Comparison of ENCODE assay signal across 24 mouse cellular contexts in genomic region chr17:88481062-88481461, GRCm38 (mm10).
"Had no signal": no experiment of that assay in that cellular context is flagged by ENCODE, and none has a peak within 500 bp of the region (broad histone marks: within the 10 kb centered on the region; RNA-seq: fewer than 3 reads in every experiment).

No protein-coding gene starts in this region.

- H3K4me1 ChIP-seq: heart, embryonic 10.5 days; hindbrain, embryonic 10.5 days; hindbrain, embryonic 12.5 days; intestine, embryonic 15.5 days; limb, embryonic 10.5 days; limb, embryonic 12.5 days had no signal

- H3K27me3 ChIP-seq: heart, embryonic 12.5 days; hindbrain, embryonic 12.5 days; intestine, embryonic 15.5 days; limb, embryonic 12.5 days had no signal

- DNase-seq: gastrocnemius, adult 2 months; gastrocnemius, postnatal 10 days; gastrocnemius, postnatal 25 days; heart, adult 18-20 months; heart, postnatal 10 days; heart, postnatal 4 days; kidney, adult 18-20 months; kidney, adult 8-10 months; kidney, postnatal 10 days; kidney, postnatal 25 days; kidney, postnatal 4 days had no signal

- H3K27ac ChIP-seq: gastrocnemius, adult 2 months; heart, embryonic 10.5 days; hindbrain, embryonic 10.5 days; hindbrain, embryonic 12.5 days; hindbrain, embryonic 14.5 days; intestine, embryonic 15.5 days; layer of hippocampus, adult 2 months; left cerebral cortex, adult 2 months; limb, embryonic 10.5 days; limb, embryonic 12.5 days had no signal

- H3K9me3 ChIP-seq: heart, embryonic 10.5 days; heart, embryonic 12.5 days; hindbrain, embryonic 10.5 days; hindbrain, embryonic 12.5 days; intestine, embryonic 15.5 days; limb, embryonic 10.5 days; limb, embryonic 12.5 days had no signal

- H3K9ac ChIP-seq: heart, embryonic 12.5 days; hindbrain, embryonic 12.5 days; hindbrain, embryonic 14.5 days; intestine, embryonic 15.5 days; limb, embryonic 12.5 days had no signal

- H3K4me3 ChIP-seq: gastrocnemius, adult 2 months; heart, embryonic 10.5 days; heart, embryonic 12.5 days; hindbrain, embryonic 10.5 days; hindbrain, embryonic 12.5 days; intestine, embryonic 15.5 days; layer of hippocampus, adult 2 months; left cerebral cortex, adult 2 months; limb, embryonic 10.5 days; limb, embryonic 12.5 days had no signal

- H3K36me3 ChIP-seq: hindbrain, embryonic 12.5 days; intestine, embryonic 15.5 days had no signal

- ATAC-seq: hindbrain, embryonic 16.5 days; inflammation-experienced regulatory T-cells, adult 6 months; intestine, embryonic 15.5 days; intestine, postnatal 0 days had no signal

- H3K4me2 ChIP-seq: heart, embryonic 12.5 days; hindbrain, embryonic 12.5 days; hindbrain, embryonic 14.5 days; intestine, embryonic 15.5 days; limb, embryonic 12.5 days had no signal
